Mouse (Mus musculus) intestine, embryonic 14.5 days (tissue): Measurements from ENCODE around the gene Slc35e3. TPM values are rescaled to one million over a fixed set of nuclear protein-coding genes. Genes with fewer than 3 reads are reported as not detected.

Experiments
- ATAC-seq: fragments of 200-750 bp; cut with Nextera tagmentation; replicated peaks from 2 replicates; pipeline ENCODE4 v1.8.0; 2017; ENCODE audit warnings: low read depth, moderate number of reproducible peaks, moderate TSS enrichment, moderate library complexity; ENCODE audit not compliant: low FRiP score, low TSS enrichment
- DNase-seq: peaks from one replicate; pipeline ENCODE4 v3.0.0-alpha.2; 2018; ENCODE audit warnings: low spot score
- H3K27ac ChIP-seq: fragments of 300-500 bp; sonication (generic); 2 replicates; pipeline ENCODE4 v1.5.1; 2014; ENCODE audit warnings: low read depth, mild to moderate bottlenecking, control low read depth
- H3K27me3 ChIP-seq: fragments of 300-500 bp; sonication (generic); replicated peaks from 2 replicates; pipeline ENCODE4 v1.6.1; 2014; ENCODE audit warnings: low read length, control low read depth; ENCODE audit not compliant: control insufficient read depth, insufficient read depth
- H3K36me3 ChIP-seq: fragments of 300-500 bp; sonication (generic); 2 replicates; pipeline ENCODE4 v1.6.1; 2014; ENCODE audit warnings: low read length, control low read depth; ENCODE audit not compliant: control insufficient read depth, insufficient read depth
- H3K4me1 ChIP-seq: fragments of 300-500 bp; sonication (generic); replicated peaks from 2 replicates; pipeline ENCODE4 v1.6.1; 2014; ENCODE audit warnings: low read length, control low read depth, mixed read lengths; ENCODE audit not compliant: control insufficient read depth, insufficient read depth
- H3K4me2 ChIP-seq: fragments of 300-500 bp; sonication (generic); 2 replicates; pipeline ENCODE4 v1.6.1; 2014; ENCODE audit warnings: low read length
- H3K4me3 ChIP-seq: fragments of 300-500 bp; sonication (generic); 2 replicates; pipeline ENCODE4 v1.5.1; 2014; ENCODE audit warnings: low read depth, low read length, control low read depth, mixed read lengths
- H3K9ac ChIP-seq: fragments of 300-500 bp; sonication (generic); 2 replicates; pipeline ENCODE4 v1.6.1; 2014; ENCODE audit warnings: mild to moderate bottlenecking, low read length
- H3K9me3 ChIP-seq: fragments of 300-500 bp; sonication (generic); 2 replicates; pipeline ENCODE4 v1.6.1; 2016; ENCODE audit warnings: low read length, control low read depth; ENCODE audit not compliant: control insufficient read depth
- WGBS: fragments of 180-500 bp; shearing (Covaris S2); extraction: QIAGEN DNeasy Blood & Tissue Kit; methylation state at CpG from one replicate; pipeline ENCODE4 v1.1.7; 2014; 5-methylcytosine and 5-hydroxymethylcytosine counted together
- polyA plus RNA-seq: library from polyadenylated mRNA; unstranded; fragments of >200 nt; fragmentation: Nextera tagmentation; extraction: Ambion mirVana; gene quantifications from 2 replicates; pipeline ENCODE4 v1.2.1, GENCODE M21; 2014

Gene Slc35e3
- polyA plus RNA-seq, 1 experiment from 2014 or later: 10.8 TPM

GRCm38 (mm10) chr10:117685171-117685848 lies 60.9 kb downstream of the Slc35e3 start:
- no peak for ATAC-seq
- Histone ChIP-seq H3K4me2 (no peak overlapping the region), H3K9me3 (no peaks in the 10 kb centered on the region), H3K9ac (no peak overlapping the region), H3K36me3 (peaks cover 27% of the 10 kb centered on the region), H3K4me1 (no peaks in the 10 kb centered on the region), H3K27me3 (no peaks in the 10 kb centered on the region), H3K4me3 (no peak overlapping the region), H3K27ac (no peak overlapping the region)
- DNase-seq: no peak
- 91% methylated on average over 15 of the region's 15 CpGs for WGBS

GRCm38 (mm10) chr10:117684298-117685170 lies 61.6 kb downstream of the Slc35e3 start:
- Histone ChIP-seq H3K9ac (no peak overlapping the region), H3K27me3 (no peaks in the 10 kb centered on the region), H3K4me2 (no peak overlapping the region), H3K4me3 (no peak overlapping the region), H3K27ac (no peak overlapping the region), H3K4me1 (no peaks in the 10 kb centered on the region), H3K9me3 (no peaks in the 10 kb centered on the region), H3K36me3 (peaks cover 20% of the 10 kb centered on the region)
- ATAC-seq: no peak
- DNase-seq: no peak
- WGBS: 87% methylated on average over 19 of the region's 19 CpGs

GRCm38 (mm10) chr10:117683734-117684037 lies 62.5 kb downstream of the Slc35e3 start:
- WGBS: 88% methylated on average over 9 of the region's 9 CpGs
- Histone ChIP-seq H3K4me2 (no peak overlapping the region), H3K4me3 (no peak overlapping the region), H3K9me3 (no peaks in the 10 kb centered on the region), H3K4me1 (no peaks in the 10 kb centered on the region), H3K9ac (no peak overlapping the region), H3K36me3 (peaks cover 12% of the 10 kb centered on the region), H3K27ac (no peak overlapping the region), H3K27me3 (no peaks in the 10 kb centered on the region)
- ATAC-seq: no peak
- DNase-seq: no peak

Other genes starting within 250 kb of the Slc35e3 start
- 66.6 and 85.8 TPM in 2 replicates for gene Cpm, start 116.9 kb downstream of the Slc35e3 start, polyA plus RNA-seq
- gene Mdm2, start 35.6 kb downstream of the Slc35e3 start, polyA plus RNA-seq: 39.7 and 46.7 TPM in 2 replicates
- 60.8 and 65.4 TPM in 2 replicates for gene Nup107, start 46.3 kb upstream of the Slc35e3 start, polyA plus RNA-seq
- gene Rap1b, start 99.7 kb upstream of the Slc35e3 start, polyA plus RNA-seq: 183 and 184 TPM in 2 replicates